Comparison of ENCODE assay signal across 7 mouse cellular contexts in genomic region chr11:46312523-46313035, GRCm38 (mm10). TPM values are rescaled to one million over a fixed set of nuclear protein-coding genes. Genes with fewer than 3 reads are reported as not detected.
A peak's percentile ranks its signal among the peaks of the same experiment; 100 is the strongest.
DNase-seq lines count a peak whose midpoint lies in the region; ATAC-seq and TF ChIP-seq lines count a peak whose summit lies in the region.

Gene Cyfip2, minus strand, starts transcription at chr11:46312859.

- ATAC-seq in forebrain, embryonic 12.5 days (ENCODE audit: low FRiP score), result peak; percentile 37
- ATAC-seq in hindbrain, embryonic 15.5 days (ENCODE audit: low FRiP score, low read depth), result peak; percentile 23
- peak; percentile 11 for ATAC-seq in neural tube, embryonic 12.5 days (ENCODE audit: low FRiP score, low read depth)

- no peak within 1 kb of the TSS for H3K27ac ChIP-seq in ES-E14 (ENCODE audit: insufficient read depth, low read depth, low read length, poor library complexity, severe bottlenecking)
- peak within 1 kb of the TSS; percentile 85 for H3K27ac ChIP-seq in forebrain, embryonic 12.5 days
- H3K27ac ChIP-seq in hindbrain, embryonic 15.5 days (replicated peaks), result peak within 1 kb of the TSS; percentile 85
- peak within 1 kb of the TSS; percentile 76 for H3K27ac ChIP-seq in neural tube, embryonic 12.5 days

- intact Hi-C loops in left cerebral cortex, postnatal 36 days (cut with DNase I), result loop anchor here (5.0 kb wide), 1 partner anchor 35 kb away; no protein-coding TSS in a partner anchor

- DNase-seq in ES-E14 (ENCODE audit: low read depth, low spot score), result no peak
- DNase-seq in adrenal gland, adult 2 months, result no peak
- no peak for DNase-seq in left cerebral cortex, postnatal 36 days (ENCODE audit: low spot score in 2 of 2)
- no peak for DNase-seq in right cerebral cortex, postnatal 25 days

- peak within 1 kb of the TSS; percentile 70 for H3K4me3 ChIP-seq in ES-E14 (ENCODE audit: insufficient read depth in 1 of 2, low read depth in 1 of 2, low read length in 2 of 2, poor library complexity in 1 of 2, severe bottlenecking in 1 of 2)
- peak within 1 kb of the TSS; percentile 79 for H3K4me3 ChIP-seq in forebrain, embryonic 12.5 days (replicated peaks)
- peak within 1 kb of the TSS; percentile 59 for H3K4me3 ChIP-seq in hindbrain, embryonic 15.5 days
- H3K4me3 ChIP-seq in neural tube, embryonic 12.5 days, result peak within 1 kb of the TSS; percentile 84

- H3K27me3 ChIP-seq in forebrain, embryonic 12.5 days, result no peaks in the 10 kb centered on the region
- no peaks in the 10 kb centered on the region for H3K27me3 ChIP-seq in hindbrain, embryonic 15.5 days
- H3K27me3 ChIP-seq in neural tube, embryonic 12.5 days (replicated peaks), result no peaks in the 10 kb centered on the region

- no peaks in the 10 kb centered on the region for H3K36me3 ChIP-seq in ES-E14 (ENCODE audit: control insufficient read depth, insufficient read depth, low read length, poor library complexity, severe bottlenecking)
- H3K36me3 ChIP-seq in forebrain, embryonic 12.5 days (replicated peaks), result no peaks in the 10 kb centered on the region; the same call in 1 of the 2 replicates
- no peaks in the 10 kb centered on the region for H3K36me3 ChIP-seq in hindbrain, embryonic 15.5 days
- no peaks in the 10 kb centered on the region; the same call in 1 of the 2 replicates for H3K36me3 ChIP-seq in neural tube, embryonic 12.5 days

- H3K4me1 ChIP-seq in ES-E14 (ENCODE audit: control insufficient read depth in 2 of 2, insufficient read depth in 2 of 2, low read length in 2 of 2, poor library complexity in 1 of 2), result peaks cover 0 to 4% of the 10 kb centered on the region in 2 experiments; a peak in 1 of 4 replicates
- peaks cover 33% of the 10 kb centered on the region for H3K4me1 ChIP-seq in forebrain, embryonic 12.5 days
- H3K4me1 ChIP-seq in hindbrain, embryonic 15.5 days (replicated peaks), result peaks cover 36% of the 10 kb centered on the region
- H3K4me1 ChIP-seq in neural tube, embryonic 12.5 days, result peaks cover 32% of the 10 kb centered on the region

- peak within 1 kb of the TSS; percentile 92 for H3K4me2 ChIP-seq in forebrain, embryonic 12.5 days
- peak within 1 kb of the TSS; percentile 82 for H3K4me2 ChIP-seq in hindbrain, embryonic 15.5 days
- H3K4me2 ChIP-seq in neural tube, embryonic 12.5 days (replicated peaks), result peak within 1 kb of the TSS; percentile 92

- WGBS in forebrain, embryonic 12.5 days, result 7% methylated on average over 11 of the region's 14 CpGs
- WGBS in hindbrain, embryonic 15.5 days, result 3% methylated on average over 14 of the region's 14 CpGs
- 5% methylated on average over 14 of the region's 14 CpGs for WGBS in neural tube, embryonic 12.5 days

- in situ Hi-C loops in ES-E14 (cut with MboI; ENCODE audit: low sequenced_read_pairs in 2 of 2, unreplicated experiment in 2 of 2), result no loop called here

- H3K9me3 ChIP-seq in ES-E14 (ENCODE audit: control insufficient read depth, insufficient read depth, low read depth, low read length), result no peaks in the 10 kb centered on the region
- H3K9me3 ChIP-seq in forebrain, embryonic 12.5 days, result no peaks in the 10 kb centered on the region
- H3K9me3 ChIP-seq in hindbrain, embryonic 15.5 days, result no peaks in the 10 kb centered on the region
- H3K9me3 ChIP-seq in neural tube, embryonic 12.5 days, result no peaks in the 10 kb centered on the region

- peak within 1 kb of the TSS; percentile 62 for H3K9ac ChIP-seq in ES-E14 (ENCODE audit: insufficient read depth, low read depth, low read length, poor library complexity, severe bottlenecking)
- H3K9ac ChIP-seq in forebrain, embryonic 12.5 days, result peak within 1 kb of the TSS; percentile 94
- peak within 1 kb of the TSS; percentile 82 for H3K9ac ChIP-seq in hindbrain, embryonic 15.5 days
- peak within 1 kb of the TSS; percentile 92 for H3K9ac ChIP-seq in neural tube, embryonic 12.5 days

TF ChIP-seq in ES-E14, 5 proteins besides CTCF, POLR2A, EP300 and RAD21:
- no peak for TF ChIP-seq CHD2 (IDR thresholded peaks at IDR 0.05; ENCODE audit: low read depth, low read length)
- no peak for TF ChIP-seq HCFC1 (IDR thresholded peaks at IDR 0.05; ENCODE audit: borderline replicate concordance, insufficient read depth, low read length)
- TF ChIP-seq MAFK (IDR thresholded peaks at IDR 0.05; ENCODE audit: insufficient read depth, low read depth, low read length), result no peak

RNA-seq across cellular contexts. Expression of gene Cyfip2, which starts in this region (rescaled TPM):
- total RNA-seq in ES-E14 (2012; rRNA removed), result 7.3 and 7.4 TPM in 2 replicates
- total RNA-seq in adrenal gland, adult 2 months (2021), result 10 to 100 TPM; 68.1 to 95.2 TPM
- polyA plus RNA-seq in adrenal gland, adult 2 months (2012; rRNA removed), result 24.4 and 34.7 TPM in 2 replicates
- polyA plus RNA-seq in forebrain, embryonic 12.5 days (2016; fragmentation: Nextera tagmentation; extraction: Ambion mirVana), result 55.7 and 64.2 TPM in 2 replicates
- polyA plus RNA-seq in hindbrain, embryonic 15.5 days (2015; fragmentation: Nextera tagmentation; extraction: Ambion mirVana), result 90.3 and 95.4 TPM in 2 replicates
- 100 to 1,000 TPM; 562 to 605 TPM for total RNA-seq in left cerebral cortex, postnatal 36 days (2021)
- 76.2 and 83.5 TPM in 2 replicates for polyA plus RNA-seq in neural tube, embryonic 12.5 days (2016; fragmentation: Nextera tagmentation; extraction: Ambion mirVana)

Comparison
In these comparisons a context has a peak if more than half of its experiments do, and no peak if none do; other contexts are left out.
1. RNA of gene Cyfip2 (total RNA-seq): 562 to 605 TPM in left cerebral cortex, postnatal 36 days; 68.1 to 95.2 TPM in adrenal gland, adult 2 months and 7.3 to 7.4 TPM in ES-E14; every median in the first group is over 4 times any median in the second.
2. Peak in every context shown above with its lines, with median percentiles within 50 percentile points of each other: H3K4me3 ChIP-seq, H3K9ac ChIP-seq, ATAC-seq and H3K4me2 ChIP-seq.